ENCODE assay signal across 27 mouse cellular contexts in genomic region chr1:185113687-185114086, GRCm38 (mm10).
DNase-seq lines count a peak whose midpoint lies in the region; ATAC-seq and TF ChIP-seq lines count a peak whose summit lies in the region.
"Had no signal": no experiment of that assay in that cellular context is flagged by ENCODE, and none has a peak within 500 bp of the region (broad histone marks: within the 10 kb centered on the region; RNA-seq: fewer than 3 reads in every experiment).

No protein-coding gene starts in this region.

- no peak for ATAC-seq in kidney, postnatal 0 days (replicated peaks; ENCODE audit: low FRiP score, low read depth)
- ATAC-seq in limb, embryonic 14.5 days (ENCODE audit: low FRiP score, low read depth), result 0 out of 2 replicates have a peak, but pooled peaks have one; percentile 12
- ATAC-seq: activated CD4-positive, CD25-positive, alpha-beta regulatory T cell, adult 4 months; forebrain, embryonic 15.5 days; hindbrain, postnatal 0 days; inflammation-experienced regulatory T-cells, adult 6 months; intestine, embryonic 16.5 days had no signal

- H3K27ac ChIP-seq in kidney, postnatal 0 days, result no peak overlapping the region
- H3K27ac ChIP-seq in limb, embryonic 14.5 days (replicated peaks; ENCODE audit: low read depth, low read length), result no peak overlapping the region
- H3K27ac ChIP-seq in midbrain, embryonic 10.5 days (replicated peaks), result no peak overlapping the region
- H3K27ac ChIP-seq: embryonic facial prominence, embryonic 12.5 days; forebrain, embryonic 12.5 days; forebrain, embryonic 15.5 days; heart, embryonic 10.5 days; heart, embryonic 13.5 days; hindbrain, embryonic 14.5 days; hindbrain, postnatal 0 days had no signal

- H3K9me3 ChIP-seq in kidney, postnatal 0 days (replicated peaks; ENCODE audit: low read length), result 0 out of 2 replicates have a peak, but pooled peaks cover 3% of the 10 kb centered on the region
- H3K9me3 ChIP-seq in limb, embryonic 14.5 days (ENCODE audit: control insufficient read depth, low read length), result no peaks in the 10 kb centered on the region
- H3K9me3 ChIP-seq in midbrain, embryonic 10.5 days (replicated peaks), result no peaks in the 10 kb centered on the region
- H3K9me3 ChIP-seq: embryonic facial prominence, embryonic 12.5 days; forebrain, embryonic 12.5 days; forebrain, embryonic 15.5 days; heart, embryonic 10.5 days; heart, embryonic 13.5 days had no signal

- no peak for TF ChIP-seq CTCF in kidney, postnatal 0 days (IDR thresholded peaks at IDR 0.05; ENCODE audit: low read depth)

- intact Hi-C loops in gastrocnemius, postnatal 14 days (cut with DNase I; ENCODE audit: low total_unique reads), result no loop called here
- intact Hi-C loops in gastrocnemius, postnatal 36 days (cut with DNase I), result no loop called here

- H3K36me3 ChIP-seq in kidney, postnatal 0 days (ENCODE audit: insufficient read depth, low read length), result no peaks in the 10 kb centered on the region
- no peaks in the 10 kb centered on the region for H3K36me3 ChIP-seq in limb, embryonic 14.5 days (ENCODE audit: control insufficient read depth, insufficient read depth, low read length)
- no peaks in the 10 kb centered on the region for H3K36me3 ChIP-seq in myocyte (ENCODE audit: control insufficient read depth, insufficient read depth)
- no peaks in the 10 kb centered on the region for H3K36me3 ChIP-seq in midbrain, embryonic 10.5 days
- H3K36me3 ChIP-seq: embryonic facial prominence, embryonic 12.5 days; forebrain, embryonic 12.5 days; forebrain, embryonic 15.5 days; heart, embryonic 10.5 days; heart, embryonic 13.5 days had no signal

- H3K9ac ChIP-seq in kidney, postnatal 0 days (ENCODE audit: low read depth, low read length), result no peak overlapping the region
- H3K9ac ChIP-seq in limb, embryonic 14.5 days (ENCODE audit: low read depth, low read length, severe bottlenecking), result no peak overlapping the region
- H3K9ac ChIP-seq: embryonic facial prominence, embryonic 12.5 days; forebrain, embryonic 12.5 days; forebrain, embryonic 15.5 days; heart, embryonic 13.5 days; hindbrain, embryonic 14.5 days had no signal

- no peak overlapping the region for H3K4me2 ChIP-seq in kidney, postnatal 0 days (ENCODE audit: low read length)
- H3K4me2 ChIP-seq in limb, embryonic 14.5 days (replicated peaks; ENCODE audit: low read depth, low read length, severe bottlenecking), result no peak overlapping the region
- H3K4me2 ChIP-seq in myocyte (ENCODE audit: low read depth), result no peak overlapping the region
- H3K4me2 ChIP-seq: embryonic facial prominence, embryonic 12.5 days; forebrain, embryonic 12.5 days; forebrain, embryonic 15.5 days; heart, embryonic 13.5 days; hindbrain, embryonic 14.5 days had no signal

- H3K4me3 ChIP-seq in kidney, postnatal 0 days (replicated peaks; ENCODE audit: low read depth, low read length), result no peak overlapping the region
- H3K4me3 ChIP-seq in limb, embryonic 14.5 days (replicated peaks; ENCODE audit: low read length), result no peak overlapping the region
- no peak overlapping the region for H3K4me3 ChIP-seq in myocyte
- H3K4me3 ChIP-seq in midbrain, embryonic 10.5 days, result no peak overlapping the region
- H3K4me3 ChIP-seq: embryonic facial prominence, embryonic 12.5 days; erythroblast, embryonic 14.5 days; forebrain, embryonic 12.5 days; forebrain, embryonic 15.5 days; heart, embryonic 10.5 days; heart, embryonic 13.5 days had no signal

- no peaks in the 10 kb centered on the region for H3K79me2 ChIP-seq in myocyte (ENCODE audit: control insufficient read depth, insufficient read depth)

- H3K27me3 ChIP-seq in kidney, postnatal 0 days (ENCODE audit: insufficient read depth, low read length), result no peaks in the 10 kb centered on the region
- no peaks in the 10 kb centered on the region for H3K27me3 ChIP-seq in limb, embryonic 14.5 days (ENCODE audit: control insufficient read depth, insufficient read depth, low read length)
- H3K27me3 ChIP-seq in myocyte (ENCODE audit: control insufficient read depth, insufficient read depth, insufficient read length), result no peaks in the 10 kb centered on the region
- H3K27me3 ChIP-seq in midbrain, embryonic 10.5 days (ENCODE audit: low read depth, poor library complexity, severe bottlenecking), result no peaks in the 10 kb centered on the region
- H3K27me3 ChIP-seq: embryonic facial prominence, embryonic 12.5 days; forebrain, embryonic 12.5 days; forebrain, embryonic 15.5 days; heart, embryonic 13.5 days had no signal

- WGBS in kidney, postnatal 0 days, result 24% methylated on average over 6 of the region's 6 CpGs
- WGBS in limb, embryonic 14.5 days, result 48% methylated on average over 6 of the region's 6 CpGs
- 83% methylated on average over 6 of the region's 6 CpGs for WGBS in midbrain, embryonic 10.5 days

- no peak for TF ChIP-seq POLR2A in limb, embryonic 14.5 days (IDR thresholded peaks at IDR 0.05; ENCODE audit: borderline replicate concordance, extremely low read depth, insufficient read depth, insufficient read length)
- TF ChIP-seq POLR2A in myocyte (IDR thresholded peaks at IDR 0.05; ENCODE audit: insufficient read length, low read depth), result no peak

- DNase-seq in gastrocnemius, postnatal 14 days, result peak; percentile 18
- no peak for DNase-seq in gastrocnemius, postnatal 36 days
- DNase-seq in kidney, postnatal 0 days (ENCODE audit: low spot score), result peak; percentile 65
- DNase-seq in kidney, postnatal 14 days, result no peak
- DNase-seq in limb, embryonic 14.5 days (ENCODE audit: low spot score), result peak; percentile 4
- no peak for DNase-seq in midbrain, embryonic 10.5 days (ENCODE audit: low spot score)
- DNase-seq: adrenal gland, adult 8-10 months; adrenal gland, postnatal 36 days; cerebellum, adult 18-20 months; cerebellum, adult 9-10 months; cerebellum, postnatal 14 days; gastrocnemius, postnatal 25 days; heart, adult 18-20 months; heart, postnatal 14 days; heart, postnatal 4 days had no signal

- no peaks in the 10 kb centered on the region for H3K4me1 ChIP-seq in kidney, postnatal 0 days (replicated peaks; ENCODE audit: insufficient read depth, low read length)
- no peaks in the 10 kb centered on the region for H3K4me1 ChIP-seq in limb, embryonic 14.5 days (ENCODE audit: control insufficient read depth, insufficient read depth, low read length)
- H3K4me1 ChIP-seq in midbrain, embryonic 10.5 days, result no peaks in the 10 kb centered on the region
- H3K4me1 ChIP-seq: forebrain, embryonic 12.5 days had no signal

- H3ac ChIP-seq in myocyte (ENCODE audit: control insufficient read depth, insufficient read length), result no peak overlapping the region

TF ChIP-seq in myocyte, 11 proteins besides CTCF, POLR2A, EP300 and RAD21:
- TF ChIP-seq REST (IDR thresholded peaks at IDR 0.05; ENCODE audit: insufficient read depth, insufficient read length), result no peak
- TF ChIP-seq MYOD1 (IDR thresholded peaks at IDR 0.05; ENCODE audit: control insufficient read depth in 1 of 3, insufficient read length in 2 of 3, low read depth in 2 of 3), result peak in 2 of 3 experiments; percentile 41 to 57
- no peak for TF ChIP-seq USF1 (IDR thresholded peaks at IDR 0.05; ENCODE audit: low read depth)
TF ChIP-seq in myocyte: peak in this region for 1.

Comparison
In these comparisons a context has a peak if more than half of its experiments do, and no peak if none do; other contexts are left out.
1. DNase-seq: peak in gastrocnemius, postnatal 14 days (single experiment), kidney, postnatal 0 days (single experiment) and limb, embryonic 14.5 days (single experiment); none in gastrocnemius, postnatal 36 days (0 of 2), kidney, postnatal 14 days (single experiment) and midbrain, embryonic 10.5 days (single experiment).